Mouse (Mus musculus): Measurements from ENCODE around the gene Ccdc162.

DNA sequence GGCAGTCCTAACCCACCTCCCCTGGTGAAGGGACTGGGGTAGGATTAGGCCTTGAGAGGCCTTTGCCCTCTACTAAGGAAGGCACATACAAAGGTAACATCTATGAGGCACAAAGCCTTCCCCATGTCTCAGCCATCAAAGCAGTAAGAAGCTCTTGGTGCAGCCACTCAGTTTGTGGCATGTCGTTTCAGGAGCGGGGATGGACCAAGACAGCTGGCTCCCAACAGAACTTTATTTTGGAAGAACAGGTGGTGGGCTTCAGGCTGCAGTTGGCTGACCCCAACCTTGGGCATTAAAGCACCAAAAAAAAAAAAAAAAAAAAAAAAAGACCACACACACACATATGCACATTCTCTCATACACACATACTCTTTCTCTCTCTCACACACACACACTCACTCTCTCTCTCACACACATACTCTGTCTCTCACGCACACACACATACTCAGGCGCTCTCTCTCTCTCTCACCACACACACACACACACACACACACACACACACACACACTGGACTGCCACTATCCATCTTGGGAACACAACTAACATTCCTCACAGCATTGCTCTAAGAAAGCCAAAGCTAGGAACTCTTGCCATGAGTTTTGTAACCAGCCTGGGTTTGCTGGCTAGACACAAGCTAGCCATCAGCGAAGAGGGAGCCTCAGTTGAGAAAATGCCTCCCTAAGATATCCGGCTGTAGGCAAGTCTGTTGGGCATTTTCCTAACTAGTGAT lies 40.4 kb downstream of the Ccdc162 start:
- TF ChIP-seq CTCF (IDR thresholded peaks at IDR 0.05; ENCODE audit: low read depth, low read length) (no peak), POLR2A (IDR thresholded peaks at IDR 0.05; ENCODE audit: borderline replicate concordance, low read depth, low read length) (no peak)

Data from bone marrow macrophage, adult 2 months (primary cell).